Mouse (Mus musculus) B cell, adult 2 months (primary cell): ENCODE results near the gene Rnf182.

ENCODE experiments used
- DNase-seq, 2 experiments: peaks; one replicate each; pipeline ENCODE4 v3.0.0; 2022

Rnf182 gene

DNA sequence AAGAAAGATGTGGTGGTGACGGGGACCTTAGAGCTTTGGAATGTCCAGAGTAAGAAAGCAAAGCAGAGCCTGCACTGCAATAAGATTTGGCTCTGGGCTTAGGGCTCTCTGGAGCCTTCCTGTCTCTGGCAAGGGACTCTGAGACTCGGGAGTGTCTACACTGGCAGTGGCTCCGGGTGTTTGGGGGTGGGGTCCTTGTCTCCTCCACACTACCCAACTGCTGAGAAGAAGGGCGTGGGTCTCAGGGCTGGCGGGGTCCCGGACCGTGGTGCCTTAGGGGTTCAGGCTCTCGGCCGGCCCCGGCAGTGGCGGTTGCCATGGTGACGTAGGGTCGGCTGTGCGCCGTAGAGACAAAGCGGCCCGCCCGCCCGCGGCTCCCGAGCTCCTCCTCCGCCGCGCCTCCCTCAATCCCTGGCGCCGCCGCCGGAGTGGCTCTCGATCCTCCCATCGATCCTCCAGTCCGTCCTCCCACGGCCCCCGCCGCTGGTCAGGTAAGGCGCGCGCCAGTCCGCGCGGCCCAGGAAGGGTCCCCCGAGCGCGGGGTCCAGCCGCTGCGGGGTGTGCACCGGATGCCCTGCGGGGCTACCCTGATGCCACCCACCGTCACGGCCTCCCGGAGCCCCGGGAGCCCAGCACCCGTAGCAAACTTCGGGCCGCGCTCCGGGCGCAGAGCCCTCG, at the start of gene Rnf182:
Gene Rnf182, plus strand, starts transcription at position 134 of the 678 bp plus-strand sequence.
- peak; percentile 34 to 36 for DNase-seq

- no peak for DNase-seq
Observed at GRCm38 (mm10) chr13:43566184-43566583, 49.3 kb upstream of the Rnf182 start.

DNA sequence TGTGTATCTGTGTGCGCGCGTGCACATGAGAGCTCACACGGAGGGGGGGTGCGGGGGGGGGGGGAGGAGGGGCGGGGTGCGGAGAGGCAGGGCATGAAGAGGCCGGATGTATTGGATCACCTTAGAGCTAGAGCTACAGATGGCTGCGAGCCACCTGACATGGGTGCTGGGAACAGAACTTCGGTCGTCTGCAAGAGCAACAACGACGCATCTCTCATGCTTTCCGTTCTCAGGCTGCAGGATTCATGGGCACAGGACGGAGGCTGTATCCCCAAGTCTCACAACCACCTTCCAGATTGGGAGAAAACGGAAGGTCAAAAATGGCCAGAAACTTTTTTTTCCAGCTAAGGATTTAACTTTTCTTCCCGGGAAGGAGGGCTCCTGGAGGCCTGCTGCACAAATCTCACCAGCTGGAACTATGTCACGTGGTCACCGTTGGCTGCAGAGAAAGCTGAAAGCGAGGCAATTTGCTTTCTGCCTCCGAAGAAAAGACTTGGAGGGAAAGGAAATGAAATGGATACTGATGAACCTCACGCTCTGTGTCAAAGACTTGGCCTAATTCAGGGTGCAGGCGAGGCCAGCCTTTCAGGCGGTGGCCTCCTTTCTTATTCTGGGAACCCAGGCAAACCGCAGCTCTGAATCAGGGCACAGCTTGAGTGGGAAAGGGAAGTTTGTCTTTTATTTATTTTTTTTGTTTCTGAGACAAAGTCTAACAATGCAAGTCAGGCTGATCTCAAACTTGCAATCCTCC, 48.2 kb upstream of the Rnf182 start:
- no peak for DNase-seq

DNA sequence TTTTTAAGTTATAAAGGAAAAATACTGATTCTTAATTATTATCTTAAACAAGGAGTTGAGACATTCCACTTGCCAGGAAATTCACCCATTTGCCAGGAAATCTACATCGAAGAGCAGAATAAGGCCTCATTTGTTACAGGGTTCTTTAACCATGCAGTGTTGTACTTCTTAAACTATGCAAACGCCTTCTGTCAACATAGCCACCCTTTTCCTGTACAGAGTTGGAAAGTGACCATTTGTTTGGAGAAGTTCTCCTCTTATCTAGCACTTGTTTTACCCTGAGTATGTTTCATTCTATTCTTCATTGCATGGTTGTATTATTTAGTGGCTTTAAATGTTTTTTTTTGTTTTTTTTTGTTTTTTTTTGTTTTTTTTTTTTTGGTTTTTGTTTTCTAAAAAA, 41.5 kb upstream of the Rnf182 start:
- DNase-seq: no peak

DNA sequence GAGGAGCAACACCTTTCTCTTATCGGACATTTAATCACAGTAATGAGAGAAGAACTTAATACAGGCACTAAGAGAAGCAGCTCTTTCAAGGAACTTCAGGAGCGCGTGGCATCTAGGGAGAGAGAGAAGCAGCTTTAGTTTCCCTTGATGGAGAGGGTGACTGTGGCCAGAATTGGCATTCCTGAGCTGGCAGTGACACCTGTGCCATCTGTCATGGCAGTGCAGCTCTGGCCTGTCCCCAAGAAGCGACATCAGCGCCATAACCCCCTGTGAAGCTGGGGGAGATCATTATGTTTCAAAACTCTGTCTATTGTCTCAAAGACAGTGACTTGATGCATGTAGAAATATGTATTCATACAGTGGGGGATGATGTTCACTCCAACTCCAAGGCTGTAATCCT, 40.1 kb upstream of the Rnf182 start:
- DNase-seq: no peak

DNA sequence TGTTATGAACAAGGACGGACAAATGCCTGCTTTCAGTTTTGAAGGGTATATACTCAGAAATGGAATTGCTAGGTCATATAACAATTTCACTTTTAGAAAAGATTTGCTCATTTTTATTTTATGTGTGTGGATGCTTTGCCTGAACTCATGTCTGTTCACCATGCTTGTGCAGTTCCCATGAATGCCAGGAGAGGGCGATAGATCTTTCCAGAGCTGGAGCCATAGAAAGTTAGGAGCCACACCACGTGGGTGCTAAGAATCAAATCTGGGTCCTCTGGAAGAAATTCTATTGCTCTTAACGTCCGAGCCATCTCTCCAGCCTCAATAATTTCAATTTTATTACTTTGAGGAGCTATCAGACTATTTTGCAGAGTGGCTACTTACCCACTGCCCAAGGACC, 38.3 kb upstream of the Rnf182 start:
- peak; percentile 60 to 64 for DNase-seq

DNA sequence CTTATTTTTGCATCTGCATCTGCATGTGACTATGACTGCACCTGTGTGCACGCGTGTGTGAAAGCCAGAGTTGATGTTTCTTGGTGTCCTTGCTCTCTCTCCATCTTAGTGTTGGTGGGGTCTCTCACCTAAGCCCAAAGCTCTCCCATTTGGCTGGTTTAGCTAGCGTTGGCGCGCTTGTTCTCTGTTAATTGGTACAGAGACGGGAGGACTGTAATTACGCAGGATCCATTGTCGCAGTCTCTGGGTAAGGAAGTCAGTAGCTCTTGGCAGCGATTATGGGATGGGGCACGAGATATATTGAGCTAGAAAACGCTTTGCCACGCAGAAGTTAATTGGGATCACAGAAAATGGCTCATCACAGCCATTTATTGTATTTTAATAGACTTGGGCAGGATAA, 37.7 kb upstream of the Rnf182 start:
- no peak for DNase-seq

DNA sequence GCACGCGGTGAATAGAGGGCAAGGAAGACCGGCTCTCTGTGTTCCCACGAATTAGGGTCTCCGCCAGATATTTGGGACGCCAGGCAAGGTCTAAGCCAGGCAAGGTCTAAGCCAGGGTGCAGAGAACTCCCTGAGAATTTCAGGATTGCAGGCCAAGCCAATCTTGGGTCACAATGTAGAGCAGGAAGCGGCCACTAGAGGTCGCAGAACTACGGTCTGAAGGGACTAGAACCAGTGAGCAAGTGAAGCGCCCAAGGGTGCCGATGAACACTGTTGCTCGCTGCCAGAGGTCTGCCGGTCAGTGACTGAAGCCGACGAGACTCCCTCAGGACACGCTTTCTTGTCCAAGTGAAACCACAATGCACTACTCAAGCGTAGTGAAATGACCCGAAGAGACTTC, 35.8 kb upstream of the Rnf182 start:
- peak; percentile 58 to 62 for DNase-seq

GRCm38 (mm10) chr13:43580661-43581060, 34.8 kb upstream of the Rnf182 start:
- DNase-seq: no peak

DNA sequence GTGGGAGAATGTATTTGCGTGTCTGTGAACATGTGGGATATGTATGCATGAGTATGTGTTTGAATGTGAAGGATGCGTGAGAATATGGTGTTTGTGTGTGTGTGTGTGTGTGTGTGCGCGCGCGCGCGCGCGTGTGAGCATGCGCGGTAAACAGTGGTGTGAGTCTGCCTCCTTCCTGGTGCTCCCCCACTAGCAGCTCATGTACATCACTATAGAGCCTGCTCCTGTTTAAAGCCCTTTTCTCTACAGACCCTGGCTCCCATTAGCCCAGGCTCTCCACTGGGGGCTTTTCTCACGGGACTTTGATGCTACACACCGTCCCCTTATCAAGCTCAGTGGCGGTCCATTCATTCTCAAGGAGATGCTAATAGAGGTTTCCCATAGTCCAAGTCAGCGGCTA, 32.5 kb upstream of the Rnf182 start:
- DNase-seq: no peak

GRCm38 (mm10) chr13:43583504-43583903, 32.0 kb upstream of the Rnf182 start:
- no peak for DNase-seq

DNA sequence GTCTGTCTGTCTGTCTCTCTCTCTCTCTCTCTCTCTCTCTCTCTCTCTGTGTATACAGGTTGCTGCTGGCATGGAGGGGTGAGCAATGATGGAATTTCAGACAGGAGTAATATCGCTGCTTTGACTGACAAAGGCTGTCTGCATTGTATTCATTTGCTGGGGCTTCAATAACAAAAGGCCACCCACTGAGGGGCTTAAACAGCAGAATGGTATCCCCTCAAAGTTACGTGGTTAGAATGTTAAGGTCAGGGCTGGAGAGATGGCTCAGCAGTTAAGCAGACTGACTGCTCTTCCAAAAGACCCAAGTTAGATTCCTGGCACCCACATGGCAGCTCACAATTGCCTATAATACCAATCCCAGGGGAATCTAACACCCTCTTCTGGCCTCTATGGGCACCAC, 30.2 kb upstream of the Rnf182 start:
- DNase-seq: no peak

GRCm38 (mm10) chr13:43586966-43587365, 28.5 kb upstream of the Rnf182 start:
- DNase-seq: no peak

- no peak for DNase-seq
Observed at GRCm38 (mm10) chr13:43587844-43588840, 27.4 kb upstream of the Rnf182 start.

GRCm38 (mm10) chr13:43591828-43592680, 23.5 kb upstream of the Rnf182 start:
- no peak for DNase-seq

- no peak for DNase-seq
Observed at GRCm38 (mm10) chr13:43592681-43593068, 22.8 kb upstream of the Rnf182 start.

DNA sequence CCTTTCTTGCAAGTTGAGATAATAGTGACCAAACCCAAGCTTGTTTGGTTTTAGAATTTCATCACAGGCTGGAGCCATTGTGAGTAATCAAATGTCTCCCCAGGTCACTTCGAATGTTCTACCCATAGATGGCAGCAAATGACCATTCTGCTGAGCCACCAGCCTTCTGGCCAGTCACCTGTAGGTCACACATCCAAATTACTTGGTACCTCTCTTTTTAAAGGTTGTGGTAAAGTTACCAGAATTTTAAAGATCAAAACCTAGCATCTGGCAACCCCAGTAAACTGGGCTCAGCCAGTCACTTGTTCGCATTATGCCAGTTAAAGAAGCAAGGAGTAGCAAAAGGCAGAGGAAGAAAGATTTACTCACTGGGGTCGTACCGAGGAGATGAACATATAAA, 19.6 kb upstream of the Rnf182 start:
- DNase-seq: peak; percentile 69 to 73

DNA sequence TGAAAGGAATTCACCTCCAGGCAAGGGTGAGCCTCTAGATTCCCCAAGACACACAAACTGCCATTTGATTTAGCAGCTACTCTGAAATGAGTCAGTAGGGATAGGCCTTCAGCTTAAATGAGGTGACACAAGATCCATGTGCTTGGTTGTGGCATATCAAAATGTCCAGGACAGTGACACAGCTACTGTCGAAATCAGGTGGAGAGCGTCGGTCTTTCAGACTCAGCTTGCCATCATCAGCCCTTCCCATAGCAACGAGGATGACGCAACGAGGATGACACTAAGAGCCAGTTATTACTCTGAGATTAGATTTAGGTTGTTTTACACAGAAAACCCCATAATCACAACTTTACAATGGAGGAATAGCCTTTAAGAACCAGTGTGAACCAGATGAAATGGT, 14.5 kb upstream of the Rnf182 start:
- no peak for DNase-seq

DNA sequence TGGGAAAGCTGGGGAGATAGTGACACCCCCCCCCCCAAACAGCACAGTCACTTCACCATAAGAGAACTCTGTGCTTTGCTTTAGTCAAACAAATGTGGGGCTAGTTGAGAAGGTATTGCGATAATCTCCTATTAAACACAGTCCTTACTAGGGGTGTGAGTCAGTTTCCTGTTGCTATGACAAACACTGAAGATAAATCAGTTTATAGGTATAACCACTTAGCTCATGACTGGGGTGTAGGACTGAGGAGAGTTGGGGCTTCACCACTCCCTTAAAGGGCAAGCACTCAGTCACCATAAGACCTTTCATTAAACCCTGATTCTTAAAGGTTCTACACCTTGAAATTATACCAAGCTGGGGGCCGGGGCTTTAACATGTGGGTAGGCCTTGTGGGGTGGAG, 13.1 kb upstream of the Rnf182 start:
- no peak for DNase-seq

- no peak for DNase-seq
Observed at GRCm38 (mm10) chr13:43603042-43603441, 12.5 kb upstream of the Rnf182 start.

- no peak for DNase-seq
Observed at GRCm38 (mm10) chr13:43608854-43609253, 6.7 kb upstream of the Rnf182 start.

DNA sequence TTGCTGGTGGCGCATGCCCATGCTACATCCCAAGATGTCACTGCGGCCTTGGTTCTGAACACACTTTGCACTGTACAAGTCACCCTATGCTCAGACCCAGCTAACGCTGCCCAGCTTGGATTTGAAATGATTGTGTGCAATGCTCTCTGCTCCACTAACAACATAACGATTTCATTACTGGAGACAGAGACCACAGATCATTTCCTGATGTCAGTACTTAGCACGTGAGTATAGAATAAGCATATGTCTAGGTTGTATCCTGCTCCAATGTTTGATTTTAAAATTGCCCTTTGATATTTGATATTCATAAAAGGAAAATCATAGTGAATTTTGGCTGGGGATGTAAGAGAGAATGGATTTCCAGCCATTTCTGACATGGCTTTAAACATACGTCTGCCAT, 3.5 kb upstream of the Rnf182 start:
- DNase-seq: no peak
